Mouse (Mus musculus) gastrocnemius, postnatal 25 days (tissue): ENCODE results near the gene Polr2a. TPM values are rescaled to one million over a fixed set of nuclear protein-coding genes. Genes with fewer than 3 reads are reported as not detected.

Experiments used
- total RNA-seq, 2 experiments: library from RNA; stranded (reverse); gene quantifications; 1 replicate in 1 of 2; 2 replicates in 1 of 2; pipeline ENCODE4 v1.2.3; 2021

Gene Polr2a
- total RNA-seq, 2 experiments from 2014 or later = 24.7 to 27.5 TPM

Other genes with a start within 250 kb of the Polr2a start
- gene Dnah2, start 209.5 kb downstream of the Polr2a start, total RNA-seq = under 1 TPM; 0.03 to 0.48 TPM
- gene Efnb3, start 198.4 kb downstream of the Polr2a start, total RNA-seq = under 1 TPM; 0.35 to 0.69 TPM
- 1 to 10 TPM; 3.4 to 3.7 TPM for gene Wrap53, start 178.4 kb downstream of the Polr2a start, total RNA-seq
- gene Trp53, start 178.3 kb downstream of the Polr2a start, total RNA-seq = 10 to 100 TPM; 12.2 to 12.7 TPM
- gene Atp1b2, start 152.7 kb downstream of the Polr2a start, total RNA-seq = 100 to 1,000 TPM; 365 to 378 TPM
- gene Shbg, start 140.7 kb downstream of the Polr2a start, total RNA-seq = under 1 TPM in 1 of 2 experiments, not detected in 1; 0.62 TPM
- gene Sat2, start 136.6 kb downstream of the Polr2a start, total RNA-seq = 1 to 10 TPM; 2.3 to 2.8 TPM
- 10 to 100 TPM; 76.0 to 77.1 TPM for gene Fxr2, start 125.6 kb downstream of the Polr2a start, total RNA-seq
- not detected for gene Sox15, start 103.3 kb downstream of the Polr2a start, total RNA-seq
- 10 to 100 TPM in 1 of 2 experiments, 1 to 10 TPM in 1; 6.6 to 10.0 TPM for gene Mpdu1, start 96.0 kb downstream of the Polr2a start, total RNA-seq
- gene Cd68, start 92.5 kb downstream of the Polr2a start, total RNA-seq = 1 to 10 TPM; 1.3 to 9.1 TPM
- gene Eif4a1, start 86.2 kb downstream of the Polr2a start, total RNA-seq = 100 to 1,000 TPM in 1 of 2 experiments, 10 to 100 TPM in 1; 99.8 to 102 TPM
- 10 to 100 TPM; 19.1 to 23.5 TPM for gene Senp3, start 76.6 kb downstream of the Polr2a start, total RNA-seq
- gene Tnfsf13, start 72.9 kb downstream of the Polr2a start, total RNA-seq = 1 to 10 TPM in 1 of 2 experiments, under 1 TPM in 1; 0.67 to 1.5 TPM
- 10 to 100 TPM in 1 of 2 experiments, 1 to 10 TPM in 1; 8.3 to 11.6 TPM for gene Tnfsf12, start 62.8 kb downstream of the Polr2a start, total RNA-seq
- 1 to 10 TPM in 1 of 2 experiments, under 1 TPM in 1; 0.87 to 2.1 TPM for gene Tnfsfm13, start 62.5 kb downstream of the Polr2a start, total RNA-seq
- not detected for gene Slc35g3, start 3.3 kb upstream of the Polr2a start, total RNA-seq
- 10 to 100 TPM; 23.0 to 28.1 TPM for gene Zbtb4, start 7.3 kb upstream of the Polr2a start, total RNA-seq
- gene Chrnb1, start 37.3 kb upstream of the Polr2a start, total RNA-seq = 10 to 100 TPM; 36.2 to 53.1 TPM
- gene Fgf11, start 43.2 kb upstream of the Polr2a start, total RNA-seq = 1 to 10 TPM; 6.3 to 6.7 TPM
- under 1 TPM; 0.18 to 0.35 TPM for gene Tmem102, start 47.0 kb upstream of the Polr2a start, total RNA-seq
- gene Gm39566, start 56.7 kb upstream of the Polr2a start, total RNA-seq = not detected
- not detected for gene Spem2, start 59.8 kb upstream of the Polr2a start, total RNA-seq
- gene Spem1, start 63.5 kb upstream of the Polr2a start, total RNA-seq = not detected
- 1 to 10 TPM; 3.1 to 3.9 TPM for gene Nlgn2, start 79.1 kb upstream of the Polr2a start, total RNA-seq
- gene Tmem256, start 79.9 kb upstream of the Polr2a start, total RNA-seq = 100 to 1,000 TPM; 126 to 144 TPM
- 10 to 100 TPM; 10.8 to 13.7 TPM for gene Plscr3, start 87.7 kb upstream of the Polr2a start, total RNA-seq
- under 1 TPM in 1 of 2 experiments, not detected in 1; 0.11 TPM for gene Tnk1, start 100.1 kb upstream of the Polr2a start, total RNA-seq
- not detected for gene Tmem95, start 119.4 kb upstream of the Polr2a start, total RNA-seq
- 1 to 10 TPM; 1.7 to 2.2 TPM for gene Kctd11, start 122.8 kb upstream of the Polr2a start, total RNA-seq
- gene Acap1, start 136.9 kb upstream of the Polr2a start, total RNA-seq = under 1 TPM; 0.26 to 0.38 TPM
- not detected for gene 2810408A11Rik, start 142.3 kb upstream of the Polr2a start, total RNA-seq
- gene Neurl4, start 142.4 kb upstream of the Polr2a start, total RNA-seq = 10 to 100 TPM; 25.4 to 26.0 TPM
- 10 to 100 TPM; 34.6 to 35.2 TPM for gene Gps2, start 155.3 kb upstream of the Polr2a start, total RNA-seq
- gene Eif5a, start 163.3 kb upstream of the Polr2a start, total RNA-seq = 100 to 1,000 TPM; 417 to 422 TPM
- gene Ybx2, start 177.2 kb upstream of the Polr2a start, total RNA-seq = 10 to 100 TPM; 10.4 to 10.9 TPM
- 100 to 1,000 TPM; 306 to 340 TPM for gene Slc2a4, start 189.6 kb upstream of the Polr2a start, total RNA-seq
- gene Cldn7, start 206.1 kb upstream of the Polr2a start, total RNA-seq = under 1 TPM in 1 of 2 experiments, not detected in 1; 0.91 TPM
- 100 to 1,000 TPM; 195 to 205 TPM for gene Ctdnep1, start 222.5 kb upstream of the Polr2a start, total RNA-seq
- gene Elp5, start 223.9 kb upstream of the Polr2a start, total RNA-seq = 10 to 100 TPM; 37.0 to 44.2 TPM
- 100 to 1,000 TPM; 148 to 170 TPM for gene Gabarap, start 232.5 kb upstream of the Polr2a start, total RNA-seq
- 10 to 100 TPM; 15.0 to 16.1 TPM for gene Phf23, start 237.1 kb upstream of the Polr2a start, total RNA-seq
- 1 to 10 TPM; 3.7 to 4.1 TPM for gene Dvl2, start 242.0 kb upstream of the Polr2a start, total RNA-seq